Mouse (Mus musculus): ENCODE results near the gene Vwa1.
A peak's percentile ranks its signal among the peaks of the same experiment; 100 is the strongest.

GRCm38 (mm10) chr4:155785819-155786218 is 11.3 kb upstream of the Vwa1 start, which contains the start of gene Tmem88b:
- TF ChIP-seq E2F4 (IDR thresholded peaks at IDR 0.05; ENCODE audit: insufficient replicate concordance, low read depth, low read length) (no peak), ZNF384 (IDR thresholded peaks at IDR 0.05; ENCODE audit: low read depth, low read length) (no peak), POLR2A (IDR thresholded peaks at IDR 0.05; ENCODE audit: low read depth, low read length) (no peak), ZMIZ1 (IDR thresholded peaks at IDR 0.05; ENCODE audit: low read depth, low read length) (no peak), CTCF (conservative IDR thresholded peaks at IDR 0.05 in 1 of 2, IDR thresholded peaks at IDR 0.05 in 1 of 2; ENCODE audit: low read depth in 2 of 2, low read length in 2 of 2) (peak in 1 of 2 experiments; percentile 26; a peak in 3 of 4 replicates), IRF4 (IDR thresholded peaks at IDR 0.05; ENCODE audit: low read depth, low read length) (no peak), NELFE (IDR thresholded peaks at IDR 0.05; ENCODE audit: low read depth, low read length) (no peak), MEF2A (IDR thresholded peaks at IDR 0.05; ENCODE audit: borderline replicate concordance, low read depth, low read length) (no peak), POLR2AphosphoS2 (IDR thresholded peaks at IDR 0.05; ENCODE audit: low read depth, low read length) (no peak), MAZ (IDR thresholded peaks at IDR 0.05; ENCODE audit: low read depth, low read length) (no peak), JUND (conservative IDR thresholded peaks at IDR 0.05; ENCODE audit: low read depth, low read length) (no peak), USF1 (IDR thresholded peaks at IDR 0.05; ENCODE audit: low read depth, low read length) (no peak)

Measured in CH12.LX (cell line).